Mouse (Mus musculus) MEL (cell line): ENCODE measurements around the gene Rhot2.

Experiments used
- CTCF ChIP-seq, 3 experiments: IDR thresholded peaks in 2 of 3; conservative IDR thresholded peaks in 1 of 3; 2 replicates each; pipeline ENCODE4 v1.5.1; 2011 to 2012; ENCODE audit warnings: low read length in 3 of 3, low read depth in 2 of 3, mild to moderate bottlenecking in 2 of 3, improper control_type of control experiment in 1 of 3, inconsistent platforms in 1 of 3, mixed read lengths in 1 of 3, moderate library complexity in 1 of 3; ENCODE audit not compliant: control insufficient read depth in 1 of 3, insufficient read depth in 1 of 3, poor library complexity in 1 of 3, severe bottlenecking in 1 of 3
- EP300 ChIP-seq, 2 experiments: IDR thresholded peaks; 2 replicates each; pipeline ENCODE4 v1.6.1; 2011; ENCODE audit warnings: improper control_type of control experiment in 2 of 2, low read length in 2 of 2, low read depth in 1 of 2, mild to moderate bottlenecking in 1 of 2
- POLR2A ChIP-seq, 2 experiments: IDR thresholded peaks; 2 replicates each; pipeline ENCODE4 v1.6.1; 2011 to 2012; ENCODE audit warnings: low read length in 2 of 2, mild to moderate bottlenecking in 2 of 2, control low read depth in 1 of 2, improper control_type of control experiment in 1 of 2, low read depth in 1 of 2, moderate library complexity in 1 of 2; ENCODE audit not compliant: control insufficient read depth in 1 of 2, insufficient read depth in 1 of 2, poor library complexity in 1 of 2
- POLR2AphosphoS2 ChIP-seq: IDR thresholded peaks from 2 replicates; pipeline ENCODE4 v1.6.1; 2011; ENCODE audit warnings: low read length, improper control_type of control experiment
- ZMIZ1 ChIP-seq: IDR thresholded peaks from 2 replicates; pipeline ENCODE4 v1.6.1; 2012; ENCODE audit warnings: low read depth, mild to moderate bottlenecking, inconsistent platforms, low read length, improper control_type of control experiment, moderate library complexity

DNA sequence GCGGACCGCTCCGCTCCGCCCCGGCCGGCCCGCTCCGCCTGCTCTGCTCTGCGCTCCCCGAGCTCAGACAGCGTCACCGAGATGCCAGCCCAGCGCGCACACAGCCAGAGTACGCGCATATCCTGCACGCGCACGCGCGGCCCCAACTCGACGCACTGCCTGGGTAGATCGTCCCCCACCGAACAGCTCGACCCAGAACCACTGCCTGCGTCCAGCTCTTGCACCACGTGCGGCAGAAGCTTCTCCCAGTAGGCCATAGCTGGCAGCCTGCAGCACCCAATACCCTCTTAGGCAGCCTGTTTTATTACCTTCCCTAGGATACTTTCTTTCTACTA is 7.6 kb downstream of the Rhot2 start, which contains the start of gene Rhbdl1:
- TF ChIP-seq CTCF (IDR thresholded peaks at IDR 0.05 in 2 of 3, conservative IDR thresholded peaks at IDR 0.05 in 1 of 3; ENCODE audit: control insufficient read depth in 1 of 3, insufficient read depth in 1 of 3, low read depth in 2 of 3, low read length in 3 of 3, poor library complexity in 1 of 3, severe bottlenecking in 1 of 3): no peak
- no peak; a peak in 1 of 4 replicates for TF ChIP-seq POLR2A (IDR thresholded peaks at IDR 0.05; ENCODE audit: control insufficient read depth in 1 of 2, insufficient read depth in 1 of 2, low read depth in 1 of 2, low read length in 2 of 2, poor library complexity in 1 of 2)
- no peak for TF ChIP-seq EP300 (IDR thresholded peaks at IDR 0.05; ENCODE audit: low read depth in 1 of 2, low read length in 2 of 2)
- TF ChIP-seq POLR2AphosphoS2: no peak
- no peak for TF ChIP-seq ZMIZ1
